Mouse (Mus musculus) olfactory bulb, adult 2 months (tissue): ENCODE results near the gene Dcdc2a.

Experiments used
- CTCF ChIP-seq: fragments of 200-500 bp; IDR thresholded peaks from 2 replicates; pipeline ENCODE4 v1.5.1; 2012; ENCODE audit warnings: low read depth, mild to moderate bottlenecking, low read length, moderate library complexity; ENCODE audit not compliant: insufficient read depth
- POLR2A ChIP-seq: fragments of 200-500 bp; IDR thresholded peaks from 2 replicates; pipeline ENCODE4 v1.6.1; 2012; ENCODE audit warnings: mild to moderate bottlenecking, low read depth, low read length, moderate library complexity; ENCODE audit not compliant: insufficient read depth

- TF ChIP-seq CTCF (no peak), POLR2A (no peak)
These were observed 35.3 kb upstream of the Dcdc2a start for GRCm38 (mm10) chr13:25020540-25020892.
